Mouse (Mus musculus) T-helper 17 cell (primary cell): ENCODE data around the gene Mybl2.

Experiments used
- in situ Hi-C, 2 experiments: fragments of 300-600 bp; cut with MboI, MseI; formaldehyde crosslinking; loops; 1 replicate in 1 of 2; 2 replicates in 1 of 2; pipeline ENCODE4 v1.15.1; 2025; ENCODE audit warnings: high pct_unique_total_duplicates in 2 of 2

Gene Mybl2

GRCm38 (mm10) chr2:163104086-163104770 lies 49.7 kb downstream of the Mybl2 start:
- in situ Hi-C loops, result loop anchor here in 1 of 2 experiments (10.0 kb wide), 1 partner anchor 91 kb away; no protein-coding TSS in a partner anchor

GRCm38 (mm10) chr2:163108385-163108784 lies 53.9 kb downstream of the Mybl2 start:
- in situ Hi-C loops, result loop anchor here in 1 of 2 experiments (5.0 to 10.0 kb wide), 2 partner anchors 49 to 86 kb away; no protein-coding TSS in a partner anchor

- in situ Hi-C loops, result no loop called here
These were observed 56.2 kb downstream of the Mybl2 start for GRCm38 (mm10) chr2:163110706-163111105.

- in situ Hi-C loops, result no loop called here
These were observed 57.1 kb downstream of the Mybl2 start for GRCm38 (mm10) chr2:163111413-163112201.

- in situ Hi-C loops, result no loop called here
These were observed 66.3 kb downstream of the Mybl2 start for GRCm38 (mm10) chr2:163120626-163121352.

- in situ Hi-C loops, result no loop called here
These were observed 66.8 kb downstream of the Mybl2 start for GRCm38 (mm10) chr2:163121353-163121660.

GRCm38 (mm10) chr2:163122319-163122718 lies 67.8 kb downstream of the Mybl2 start:
- in situ Hi-C loops, result no loop called here

- in situ Hi-C loops, result no loop called here
These were observed 69.0 kb downstream of the Mybl2 start for GRCm38 (mm10) chr2:163123496-163123895.

- in situ Hi-C loops, result no loop called here
These were observed 76.3 kb downstream of the Mybl2 start for GRCm38 (mm10) chr2:163130837-163131236.

- in situ Hi-C loops, result no loop called here
These were observed 77.8 kb downstream of the Mybl2 start for GRCm38 (mm10) chr2:163132314-163132713.
